Mouse (Mus musculus) gastrocnemius, postnatal 25 days (tissue): ENCODE results near the gene St3gal6. TPM values are rescaled to one million over a fixed set of nuclear protein-coding genes. Genes with fewer than 3 reads are reported as not detected.
"Not testable (repeated sequence)": the region's sequence is repeated elsewhere in the genome, so short reads cannot be mapped to it uniquely, and the experiment has no call there.

Experiments used
- DNase-seq: peaks from one replicate; pipeline ENCODE4 v3.0.0; 2022
- total RNA-seq, 2 experiments: library from RNA; stranded (reverse); gene quantifications; 1 replicate in 1 of 2; 2 replicates in 1 of 2; pipeline ENCODE4 v1.2.3; 2021

St3gal6 gene
- total RNA-seq, 2 experiments from 2014 or later, result 92.1 to 102 TPM

GRCm38 (mm10) chr16:58476363-58476762 is 47.7 kb downstream of the St3gal6 start:
- no peak for DNase-seq

- DNase-seq, result no peak
Observed at GRCm38 (mm10) chr16:58475544-58476154, 48.4 kb downstream of the St3gal6 start.

GRCm38 (mm10) chr16:58474875-58475274 is 49.2 kb downstream of the St3gal6 start:
- DNase-seq, result no peak

- DNase-seq, result no peak
Observed at GRCm38 (mm10) chr16:58470841-58471240, 53.2 kb downstream of the St3gal6 start.

- no peak for DNase-seq
Observed at GRCm38 (mm10) chr16:58470061-58470460, 54.0 kb downstream of the St3gal6 start.

- DNase-seq, result no peak
Observed at GRCm38 (mm10) chr16:58465412-58465811, 58.6 kb downstream of the St3gal6 start.

GRCm38 (mm10) chr16:58464051-58464450 is 60.0 kb downstream of the St3gal6 start:
- DNase-seq, result no peak

GRCm38 (mm10) chr16:58462519-58462918 is 61.5 kb downstream of the St3gal6 start:
- DNase-seq, result no peak

GRCm38 (mm10) chr16:58461856-58462518 is 62.1 kb downstream of the St3gal6 start:
- no peak for DNase-seq

- DNase-seq, result no peak
Observed at GRCm38 (mm10) chr16:58460386-58460785, 63.7 kb downstream of the St3gal6 start.

GRCm38 (mm10) chr16:58459966-58460365 is 64.1 kb downstream of the St3gal6 start:
- DNase-seq, result not testable (repeated sequence)

GRCm38 (mm10) chr16:58456991-58457390 is 67.1 kb downstream of the St3gal6 start:
- DNase-seq, result no peak

- DNase-seq, result no peak
Observed at GRCm38 (mm10) chr16:58456445-58456844, 67.6 kb downstream of the St3gal6 start.

GRCm38 (mm10) chr16:58455118-58455517 is 68.9 kb downstream of the St3gal6 start:
- DNase-seq, result no peak

- DNase-seq, result no peak
Observed at GRCm38 (mm10) chr16:58454617-58455016, 69.4 kb downstream of the St3gal6 start.

GRCm38 (mm10) chr16:58453820-58454219 is 70.2 kb downstream of the St3gal6 start:
- DNase-seq, result no peak

- no peak for DNase-seq
Observed at GRCm38 (mm10) chr16:58453138-58453537, 70.9 kb downstream of the St3gal6 start.

GRCm38 (mm10) chr16:58451647-58452046 is 72.4 kb downstream of the St3gal6 start:
- DNase-seq, result no peak

GRCm38 (mm10) chr16:58450648-58451047 is 73.4 kb downstream of the St3gal6 start:
- no peak for DNase-seq

- DNase-seq, result no peak
Observed at GRCm38 (mm10) chr16:58449073-58449472, 75.0 kb downstream of the St3gal6 start.

- DNase-seq, result no peak
Observed at GRCm38 (mm10) chr16:58446281-58447259, 77.5 kb downstream of the St3gal6 start.

GRCm38 (mm10) chr16:58444735-58445134 is 79.3 kb downstream of the St3gal6 start:
- DNase-seq, result no peak

GRCm38 (mm10) chr16:58432384-58432783 is 91.7 kb downstream of the St3gal6 start:
- no peak for DNase-seq
